Mouse (Mus musculus) forebrain, embryonic 10.5 days (tissue): Measurements from ENCODE around the gene Wdr49. TPM values are rescaled to one million over a fixed set of nuclear protein-coding genes. Genes with fewer than 3 reads are reported as not detected.

ENCODE experiments used
- DNase-seq: peaks from one replicate; pipeline ENCODE4 v3.0.0-alpha.2; 2017; ENCODE audit warnings: low spot score; ENCODE audit errors: extremely low spot score
- H3K27ac ChIP-seq: fragments of 300-500 bp; sonication (generic); 2 replicates; pipeline ENCODE4 v1.5.1; 2016; ENCODE audit warnings: mild to moderate bottlenecking
- H3K27me3 ChIP-seq: fragments of 300-500 bp; sonication (generic); 2 replicates; pipeline ENCODE4 v1.6.1; 2016; ENCODE audit warnings: mild to moderate bottlenecking; ENCODE audit not compliant: poor library complexity, severe bottlenecking
- H3K36me3 ChIP-seq: fragments of 300-500 bp; sonication (generic); replicated peaks from 2 replicates; pipeline ENCODE4 v1.6.1; 2016; ENCODE audit warnings: mild to moderate bottlenecking, moderate library complexity
- H3K4me1 ChIP-seq: fragments of 300-500 bp; sonication (generic); 2 replicates; pipeline ENCODE4 v1.6.1; 2016
- H3K4me3 ChIP-seq: fragments of 300-500 bp; sonication (generic); 2 replicates; pipeline ENCODE4 v1.5.1; 2016; ENCODE audit warnings: mild to moderate bottlenecking, moderate library complexity
- H3K9me3 ChIP-seq: fragments of 300-500 bp; sonication (generic); 2 replicates; pipeline ENCODE4 v1.6.1; 2016; ENCODE audit warnings: mild to moderate bottlenecking, moderate library complexity
- WGBS: fragments of 180-500 bp; shearing (Covaris S2); methylation state at CpG from one replicate; pipeline ENCODE4 v1.1.7; 2016; 5-methylcytosine and 5-hydroxymethylcytosine counted together
- polyA plus RNA-seq: library from polyadenylated mRNA; unstranded; fragments of >200 nt; fragmentation: Nextera tagmentation; extraction: Ambion mirVana; gene quantifications from 2 replicates; pipeline ENCODE4 v1.2.1, GENCODE M21; 2016

Wdr49 gene
- polyA plus RNA-seq, 1 experiment from 2014 or later = not detected

DNA sequence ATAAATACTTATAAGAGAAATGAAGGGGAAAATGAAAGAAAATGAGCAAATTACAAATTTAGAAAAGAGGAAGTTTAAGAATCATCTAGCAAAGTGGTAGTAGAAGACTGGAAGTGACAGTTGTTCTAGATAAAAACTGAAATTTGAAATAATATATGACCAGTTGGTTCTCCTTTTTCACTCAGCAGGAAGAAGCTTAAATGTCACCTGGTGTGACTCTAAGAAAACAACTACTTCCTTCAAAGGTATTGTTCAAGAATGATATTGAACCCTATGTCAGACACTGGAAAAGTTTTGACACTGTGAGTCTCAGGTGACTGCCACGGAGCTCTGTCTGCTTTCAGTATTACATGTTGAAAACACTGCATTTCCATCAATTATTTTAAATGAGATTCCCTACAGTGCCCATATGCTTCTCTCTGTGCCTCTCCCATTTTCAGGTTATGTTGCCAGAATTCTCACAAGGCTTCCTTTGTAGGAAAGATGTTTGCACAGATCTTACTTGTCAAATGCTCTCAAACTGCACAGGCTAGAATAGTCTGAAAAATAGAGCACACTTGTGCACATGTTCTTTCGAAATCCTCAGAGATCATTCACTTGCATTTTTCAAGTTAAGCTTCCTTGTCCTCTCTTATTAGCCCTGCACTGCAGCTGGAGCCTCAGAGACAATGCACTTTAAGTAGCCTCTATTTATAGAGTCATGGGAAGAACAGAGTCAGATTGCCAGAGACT lies 184.8 kb downstream of the Wdr49 start:
- H3K4me3 ChIP-seq = no peak overlapping the region
- whole genome bisulfite sequencing = 70% methylated on average over 2 of the region's 2 CpGs
- DNase-seq = no peak
- H3K27ac ChIP-seq = no peak overlapping the region
- H3K4me1 ChIP-seq = peaks cover 4% of the 10 kb centered on the region
- H3K9me3 ChIP-seq = no peaks in the 10 kb centered on the region
- H3K27me3 ChIP-seq = no peaks in the 10 kb centered on the region
- no peaks in the 10 kb centered on the region for H3K36me3 ChIP-seq

DNA sequence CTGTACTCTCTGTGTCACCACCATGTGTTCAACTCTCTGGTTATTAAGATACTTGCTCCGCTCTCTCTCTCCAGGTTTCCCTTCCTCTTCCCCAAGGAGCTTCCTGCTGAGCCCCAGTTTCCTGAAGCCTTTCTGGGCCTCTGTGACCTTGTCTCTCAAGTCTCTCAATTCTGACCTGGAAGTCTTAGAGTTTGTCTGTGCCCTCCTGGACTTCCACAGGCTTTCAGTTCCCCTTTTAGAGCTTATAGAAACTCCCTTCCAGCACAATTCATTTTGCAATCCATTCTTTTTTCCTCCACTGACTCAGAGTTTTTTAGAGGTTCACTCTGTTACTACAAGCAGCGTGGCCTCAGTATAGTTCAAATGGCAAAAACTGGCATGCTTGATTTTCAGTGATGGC lies 188.7 kb downstream of the Wdr49 start:
- H3K9me3 ChIP-seq = no peaks in the 10 kb centered on the region
- 91% methylated on average over 2 of the region's 2 CpGs for WGBS
- no peak overlapping the region for H3K4me3 ChIP-seq
- H3K27ac ChIP-seq = no peak overlapping the region
- no peaks in the 10 kb centered on the region for H3K27me3 ChIP-seq
- DNase-seq = no peak
- H3K4me1 ChIP-seq = peaks cover 4% of the 10 kb centered on the region
- no peaks in the 10 kb centered on the region for H3K36me3 ChIP-seq

DNA sequence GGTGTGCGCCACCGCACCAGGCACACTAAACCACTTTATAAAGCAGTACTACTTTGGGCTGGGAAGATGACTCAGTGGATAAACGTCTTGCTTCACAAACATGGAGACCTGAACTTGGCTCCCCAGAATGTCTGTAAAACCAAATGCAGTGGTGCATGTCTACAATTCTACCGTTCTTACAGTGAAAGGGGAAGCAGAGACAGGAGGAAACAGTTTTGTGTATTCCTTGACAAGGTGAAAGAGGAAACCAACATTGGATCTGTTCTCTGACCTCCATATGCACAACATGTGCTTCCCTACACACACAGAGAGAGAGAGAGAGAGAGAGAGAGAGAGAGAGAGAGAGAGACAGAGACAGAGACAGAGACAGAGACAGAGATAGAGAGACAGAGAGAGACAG lies 204.5 kb downstream of the Wdr49 start:
- no peak overlapping the region for H3K4me3 ChIP-seq
- no peaks in the 10 kb centered on the region for H3K27me3 ChIP-seq
- WGBS = 92% methylated on average over 4 of the region's 4 CpGs
- H3K4me1 ChIP-seq = peaks cover 14% of the 10 kb centered on the region
- no peak overlapping the region for H3K27ac ChIP-seq
- no peak for DNase-seq
- H3K36me3 ChIP-seq = no peaks in the 10 kb centered on the region
- H3K9me3 ChIP-seq = no peaks in the 10 kb centered on the region

DNA sequence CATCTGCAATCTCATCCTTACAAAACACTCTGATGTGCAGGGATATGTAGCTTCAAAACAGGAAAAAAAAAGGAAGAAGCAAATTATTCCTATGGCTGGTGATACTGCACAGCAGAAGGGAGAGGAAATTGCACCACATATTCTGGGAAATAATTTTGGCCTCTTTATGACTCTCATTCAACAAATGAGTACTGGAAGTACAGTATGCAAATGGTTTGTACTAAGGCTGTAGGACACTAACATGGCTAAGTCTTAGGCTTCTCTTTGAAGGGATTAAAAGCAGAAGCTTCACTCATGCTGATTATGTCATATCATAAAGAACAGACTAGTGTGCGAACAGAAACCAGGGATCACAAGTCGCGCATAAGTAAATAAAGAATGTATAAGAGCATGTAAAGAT lies 205.4 kb downstream of the Wdr49 start:
- no peak overlapping the region for H3K4me3 ChIP-seq
- no peaks in the 10 kb centered on the region for H3K27me3 ChIP-seq
- H3K9me3 ChIP-seq = no peaks in the 10 kb centered on the region
- H3K27ac ChIP-seq = no peak overlapping the region
- no peak for DNase-seq
- WGBS = 86% methylated on average over 3 of the region's 3 CpGs
- no peaks in the 10 kb centered on the region for H3K36me3 ChIP-seq
- H3K4me1 ChIP-seq = peaks cover 14% of the 10 kb centered on the region

DNA sequence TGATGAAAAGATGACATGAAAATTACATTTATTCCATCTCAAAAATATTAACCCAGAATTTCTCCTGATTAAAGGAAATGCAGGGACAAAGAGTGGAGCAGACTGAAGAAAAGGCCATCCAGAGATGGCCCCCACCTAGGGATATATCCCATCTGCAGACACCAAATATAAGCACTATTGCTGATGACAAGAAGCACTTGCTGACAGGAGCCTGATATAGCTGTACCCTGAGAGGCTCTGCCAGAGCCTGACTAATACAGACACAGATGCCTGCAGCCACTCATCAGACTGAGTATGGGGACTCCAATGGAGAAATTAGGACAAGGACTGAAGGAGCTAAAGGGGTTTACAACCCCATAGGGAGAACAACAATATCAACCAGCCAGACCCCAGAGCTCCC lies 206.8 kb downstream of the Wdr49 start:
- Histone ChIP-seq H3K4me3 (no peak overlapping the region), H3K27ac (no peak overlapping the region), H3K4me1 (peaks cover 14% of the 10 kb centered on the region), H3K9me3 (no peaks in the 10 kb centered on the region), H3K36me3 (no peaks in the 10 kb centered on the region), H3K27me3 (no peaks in the 10 kb centered on the region)
- DNase-seq = no peak

DNA sequence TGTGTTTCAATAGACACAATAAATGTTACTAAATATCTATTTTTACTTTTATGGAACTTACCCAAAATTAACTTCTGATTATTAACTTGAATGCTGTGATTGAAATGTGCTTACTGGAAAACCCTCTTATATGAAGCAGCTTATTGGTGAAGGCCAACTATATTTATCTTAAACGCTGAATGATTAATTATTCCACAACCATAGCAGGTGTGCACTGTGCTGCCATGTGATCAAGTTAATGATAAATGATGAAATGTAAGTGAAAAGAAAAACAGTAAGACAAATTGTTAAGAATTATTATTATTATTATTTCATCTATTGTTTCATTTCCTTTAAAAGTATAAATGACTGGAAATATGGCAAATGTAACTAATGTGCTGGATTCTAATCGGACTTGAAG lies 212.0 kb downstream of the Wdr49 start, which contains the start of gene Serpini2:
Serpini2 (minus strand) TSS at position 101 of the 400 bp plus-strand sequence.
- H3K4me1 ChIP-seq = no peaks in the 10 kb centered on the region
- no peak within 1 kb of the TSS for H3K27ac ChIP-seq
- H3K36me3 ChIP-seq = no peaks in the 10 kb centered on the region
- no peak for DNase-seq
- H3K9me3 ChIP-seq = no peaks in the 10 kb centered on the region
- H3K4me3 ChIP-seq = no peak within 1 kb of the TSS
- no peaks in the 10 kb centered on the region for H3K27me3 ChIP-seq
- 89% methylated on average over 2 of the region's 2 CpGs for WGBS

DNA sequence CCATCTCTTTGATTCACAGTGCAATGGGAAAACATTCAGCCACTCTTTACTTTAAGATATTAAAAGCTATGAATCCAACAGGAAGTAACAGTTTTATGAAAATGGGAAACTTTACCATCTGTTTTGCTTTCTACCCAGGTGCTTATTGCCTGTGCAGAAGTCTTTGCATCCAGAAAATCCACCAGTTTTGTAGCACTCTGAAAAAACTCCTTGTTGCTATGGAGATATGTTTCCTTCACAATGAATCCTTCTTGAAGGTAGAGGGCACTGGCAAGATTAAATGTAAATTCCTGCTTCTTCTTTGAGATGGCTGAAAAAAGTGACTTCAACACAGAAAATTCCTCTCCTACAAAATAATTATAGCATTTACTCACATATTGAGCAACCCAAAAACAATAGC lies 222.6 kb downstream of the Wdr49 start:
- Histone ChIP-seq H3K9me3 (no peaks in the 10 kb centered on the region), H3K36me3 (no peaks in the 10 kb centered on the region), H3K4me3 (no peak overlapping the region), H3K4me1 (no peaks in the 10 kb centered on the region), H3K27me3 (no peaks in the 10 kb centered on the region), H3K27ac (no peak overlapping the region)
- DNase-seq = no peak

Other genes starting within 250 kb of the Wdr49 start
- not detected in 2 replicates for gene Serpini2, start 212.1 kb downstream of the Wdr49 start, polyA plus RNA-seq
- 80.6 and 88.1 TPM in 2 replicates for gene Pdcd10, start 74.7 kb upstream of the Wdr49 start, polyA plus RNA-seq
- gene Serpini1, start 75.4 kb upstream of the Wdr49 start, polyA plus RNA-seq = 5.6 and 6.1 TPM in 2 replicates